Mouse (Mus musculus): ENCODE measurements around the gene Aven.
A peak's percentile ranks its signal among the peaks of the same experiment; 100 is the strongest.

The Aven gene

GRCm38 (mm10) chr2:112491629-112492028 is 1.1 kb upstream of the Aven start:
- peak; percentile 32 for DNase-seq

GRCm38 (mm10) chr2:112492431-112492855 is 321 bp upstream of the Aven start:
- DNase-seq: no peak

GRCm38 (mm10) chr2:112493539-112494260 is 936 bp downstream of the Aven start:
- DNase-seq: no peak

GRCm38 (mm10) chr2:112497851-112498250 is 5.1 kb downstream of the Aven start:
- DNase-seq: no peak

- DNase-seq: peak; percentile 60
Observed at GRCm38 (mm10) chr2:112501209-112501608, 8.4 kb downstream of the Aven start.

GRCm38 (mm10) chr2:112503978-112504377 is 11.2 kb downstream of the Aven start:
- DNase-seq: no peak

GRCm38 (mm10) chr2:112506841-112507435 is 14.2 kb downstream of the Aven start:
- no peak for DNase-seq

- no peak for DNase-seq
Observed at GRCm38 (mm10) chr2:112507444-112507843, 14.7 kb downstream of the Aven start.

- DNase-seq: no peak
Observed at GRCm38 (mm10) chr2:112510140-112510539, 17.4 kb downstream of the Aven start.

GRCm38 (mm10) chr2:112513036-112513435 is 20.3 kb downstream of the Aven start:
- DNase-seq: no peak

- DNase-seq: no peak
Observed at GRCm38 (mm10) chr2:112516728-112517127, 24.0 kb downstream of the Aven start.

GRCm38 (mm10) chr2:112517218-112517617 is 24.5 kb downstream of the Aven start:
- DNase-seq: no peak

- no peak for DNase-seq
Observed at GRCm38 (mm10) chr2:112518541-112518940, 25.8 kb downstream of the Aven start.

GRCm38 (mm10) chr2:112520526-112521482 is 28.0 kb downstream of the Aven start:
- DNase-seq: no peak

- DNase-seq: no peak
Observed at GRCm38 (mm10) chr2:112526933-112527332, 34.2 kb downstream of the Aven start.

- no peak for DNase-seq
Observed at GRCm38 (mm10) chr2:112532812-112533496, 40.2 kb downstream of the Aven start.

GRCm38 (mm10) chr2:112534677-112535222 is 42.0 kb downstream of the Aven start:
- no peak for DNase-seq

GRCm38 (mm10) chr2:112538783-112539182 is 46.0 kb downstream of the Aven start:
- peak; percentile 31 for DNase-seq

GRCm38 (mm10) chr2:112541695-112542285 is 49.0 kb downstream of the Aven start:
- DNase-seq: no peak

- no peak for DNase-seq
Observed at GRCm38 (mm10) chr2:112556527-112556926, 63.8 kb downstream of the Aven start.

- no peak for DNase-seq
Observed at GRCm38 (mm10) chr2:112557453-112557852, 64.7 kb downstream of the Aven start.

- no peak for DNase-seq
Observed at GRCm38 (mm10) chr2:112561549-112561948, 68.8 kb downstream of the Aven start.

Data from cerebellum, adult 9-10 months (tissue).